Mouse (Mus musculus): ENCODE measurements around the gene Lrrfip2.
A peak's percentile ranks its signal among the peaks of the same experiment; 100 is the strongest.

Lrrfip2 gene

DNA sequence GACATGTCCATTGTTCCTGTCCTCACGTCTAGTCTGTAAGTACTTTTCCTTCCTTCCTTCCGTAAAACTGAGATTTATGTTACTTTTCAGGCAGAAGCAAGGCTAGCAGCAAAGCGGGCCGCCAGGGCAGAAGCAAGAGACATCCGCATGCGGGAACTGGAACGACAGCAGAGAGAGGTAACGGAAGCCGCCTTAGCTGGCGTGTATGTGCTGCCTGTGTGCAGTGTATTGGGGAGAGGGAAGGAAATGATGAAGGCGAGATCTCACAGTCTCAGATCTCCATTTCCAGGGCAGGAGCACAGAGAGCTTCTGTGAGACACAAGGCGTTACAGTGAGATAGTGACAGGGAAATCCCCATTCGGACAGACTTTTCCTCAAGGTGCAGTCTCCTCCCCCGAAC is 43.8 kb downstream of the Lrrfip2 start:
- no peak for DNase-seq (ENCODE audit: low spot score in 2 of 2)

DNA sequence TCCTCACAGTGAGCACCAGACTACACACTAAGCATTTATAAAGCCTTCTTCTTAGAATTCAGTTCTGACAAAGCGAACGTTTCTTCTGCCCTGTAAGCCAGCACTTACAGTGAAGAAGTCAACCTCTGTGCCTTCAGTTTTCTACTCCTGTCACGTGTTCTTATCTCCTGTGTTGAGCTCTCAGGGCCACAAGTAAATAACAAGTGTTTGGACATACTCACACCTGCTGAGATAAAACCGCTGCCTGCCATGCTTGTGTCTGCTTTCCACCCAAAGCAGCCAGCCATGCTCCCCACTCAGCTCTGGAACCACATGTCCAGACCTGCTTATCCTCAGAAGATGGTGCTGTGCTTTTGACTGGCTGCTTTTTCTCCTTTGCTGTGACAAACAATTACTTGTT is 49.2 kb downstream of the Lrrfip2 start:
- no peak for DNase-seq (ENCODE audit: low spot score in 2 of 2)

DNA sequence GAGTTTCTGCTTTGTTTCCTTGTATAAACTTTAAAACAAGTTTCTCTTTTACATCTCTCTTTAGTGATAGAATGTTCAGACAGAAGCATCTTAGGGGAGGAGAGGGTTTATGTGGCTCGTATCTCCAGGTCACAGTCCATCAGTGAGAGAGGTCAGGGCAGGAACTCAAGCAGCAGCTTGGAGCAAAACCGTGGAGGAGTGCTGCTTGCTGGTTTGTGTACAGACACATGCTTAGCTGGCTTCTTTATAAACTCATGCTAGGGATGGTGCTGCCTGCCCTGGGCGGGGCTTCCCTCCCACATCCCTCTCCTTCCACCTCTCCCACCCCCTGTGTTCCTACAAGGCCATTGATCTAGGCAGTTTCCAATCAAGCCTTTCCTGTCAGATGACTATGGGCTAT is 53.0 kb downstream of the Lrrfip2 start:
- DNase-seq (ENCODE audit: low spot score in 2 of 2): no peak

DNA sequence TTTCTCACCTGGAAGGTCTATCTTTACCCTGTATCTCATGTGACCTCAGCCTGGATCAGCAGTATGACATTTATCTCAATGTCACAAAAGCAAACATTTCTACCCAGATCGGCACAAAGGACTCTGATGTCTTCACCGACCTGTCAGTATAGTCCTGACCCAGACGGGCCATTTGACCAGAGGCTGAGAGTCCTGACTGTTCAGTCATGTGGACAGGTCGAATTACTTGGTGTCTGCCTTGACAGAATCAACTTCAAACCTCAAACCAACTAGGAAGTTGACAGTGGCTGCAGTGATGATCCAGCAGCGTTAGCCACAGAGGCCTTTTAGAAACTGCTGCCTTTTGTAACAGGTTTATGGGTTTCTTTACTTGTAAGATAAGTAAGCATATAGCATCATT is 56.7 kb downstream of the Lrrfip2 start:
- DNase-seq (ENCODE audit: low spot score in 2 of 2): no peak

DNA sequence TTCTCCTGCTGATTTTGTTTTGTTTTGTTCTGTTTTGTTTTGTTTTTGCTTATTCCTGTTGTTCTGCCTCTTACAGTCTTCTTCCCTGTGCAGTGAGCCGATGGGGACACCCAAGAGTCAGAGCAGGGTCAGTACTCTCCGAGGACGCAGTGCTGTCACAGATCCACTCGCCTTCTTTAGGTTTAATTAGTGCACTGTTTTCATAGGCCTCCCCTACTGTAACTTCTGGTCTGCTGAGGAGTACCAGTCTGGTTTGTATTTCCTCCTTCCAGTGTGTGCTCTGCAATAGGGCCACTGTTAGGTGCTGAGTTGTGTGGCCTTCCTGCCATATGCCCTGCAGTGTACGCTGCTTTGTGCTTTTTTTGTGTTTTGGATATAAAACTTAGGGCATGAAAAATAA is 61.6 kb downstream of the Lrrfip2 start:
- no peak for DNase-seq (ENCODE audit: low spot score in 2 of 2)

DNA sequence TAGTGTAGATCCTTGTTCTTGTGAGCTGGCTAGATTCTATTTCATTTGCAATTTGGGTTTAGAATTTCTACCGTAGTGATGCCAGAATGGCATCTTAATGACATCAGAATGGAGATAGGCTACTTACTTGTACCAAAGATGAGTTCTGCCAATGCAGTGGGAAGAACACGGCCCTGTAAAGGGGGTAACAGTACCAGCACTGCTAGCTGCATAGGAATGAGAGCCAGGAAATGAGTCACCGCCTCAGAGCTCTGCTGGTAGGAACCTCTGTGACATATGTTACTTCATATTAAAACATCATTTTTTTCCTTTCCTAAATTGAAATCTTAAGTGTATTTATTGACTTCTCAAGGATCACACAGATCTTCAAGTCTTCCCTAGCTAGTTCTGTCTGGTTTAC is 64.8 kb downstream of the Lrrfip2 start:
- DNase-seq (ENCODE audit: low spot score in 2 of 2): no peak

DNA sequence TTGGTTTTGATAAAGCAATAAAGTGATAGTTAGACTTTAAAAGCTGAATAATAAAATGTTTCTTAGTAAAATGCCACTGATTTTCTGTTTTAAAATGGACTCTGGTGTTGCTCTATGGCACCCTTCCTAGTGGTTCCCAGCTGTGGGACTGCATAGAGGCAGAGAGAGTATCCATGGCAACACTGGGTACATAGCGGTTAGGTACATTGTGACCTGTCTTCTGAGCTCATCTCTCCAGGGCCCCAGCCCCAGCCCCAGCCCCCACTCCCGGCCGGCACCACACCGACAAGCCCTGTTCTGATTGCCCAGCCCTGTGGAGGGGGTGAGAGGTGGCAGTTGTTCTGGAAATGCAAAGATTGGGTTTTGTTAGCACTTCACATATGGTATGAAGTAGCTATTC is 67.5 kb downstream of the Lrrfip2 start:
- no peak for DNase-seq (ENCODE audit: low spot score in 2 of 2)

DNA sequence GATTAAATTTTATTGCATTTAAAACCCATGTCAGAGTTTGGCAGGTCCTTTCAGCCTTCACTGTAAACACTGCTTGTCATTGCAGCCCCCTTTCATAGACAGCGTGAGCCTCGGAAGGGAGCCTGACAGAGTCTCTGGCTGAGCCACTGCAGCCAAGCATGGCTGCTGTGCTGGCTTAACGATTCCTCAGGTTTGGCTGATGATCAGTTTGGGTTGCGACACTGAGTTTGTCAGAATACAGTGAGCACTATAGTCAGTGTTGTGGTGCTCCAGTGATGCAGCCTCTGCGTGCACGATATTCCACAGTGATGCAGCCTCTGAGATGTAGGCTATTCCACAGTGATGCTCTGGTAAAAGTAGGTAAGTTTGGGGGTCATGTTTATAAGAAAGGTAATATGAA is 69.5 kb downstream of the Lrrfip2 start:
- DNase-seq (ENCODE audit: low spot score in 2 of 2): no peak

DNA sequence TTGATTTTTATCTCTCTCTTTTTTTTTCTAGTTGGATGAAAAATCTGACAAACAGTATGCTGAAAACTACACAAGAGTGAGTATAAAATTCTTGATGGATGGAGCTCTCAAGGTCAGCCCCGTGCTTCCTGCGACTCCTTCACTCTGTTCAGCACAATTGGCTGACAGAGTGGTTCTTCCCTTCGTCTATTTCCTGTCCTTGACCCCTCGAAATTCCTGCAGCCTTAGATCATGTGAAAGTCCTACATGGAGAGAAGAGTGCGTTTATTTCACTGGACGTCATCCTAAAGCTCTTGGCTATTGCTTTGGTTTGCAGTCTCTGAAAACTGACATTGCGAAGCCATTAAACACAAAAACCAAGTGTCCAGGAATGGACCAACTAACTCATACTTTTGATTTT is 71.3 kb downstream of the Lrrfip2 start:
- peak; percentile 25 to 30 for DNase-seq (ENCODE audit: low spot score in 2 of 2)

DNA sequence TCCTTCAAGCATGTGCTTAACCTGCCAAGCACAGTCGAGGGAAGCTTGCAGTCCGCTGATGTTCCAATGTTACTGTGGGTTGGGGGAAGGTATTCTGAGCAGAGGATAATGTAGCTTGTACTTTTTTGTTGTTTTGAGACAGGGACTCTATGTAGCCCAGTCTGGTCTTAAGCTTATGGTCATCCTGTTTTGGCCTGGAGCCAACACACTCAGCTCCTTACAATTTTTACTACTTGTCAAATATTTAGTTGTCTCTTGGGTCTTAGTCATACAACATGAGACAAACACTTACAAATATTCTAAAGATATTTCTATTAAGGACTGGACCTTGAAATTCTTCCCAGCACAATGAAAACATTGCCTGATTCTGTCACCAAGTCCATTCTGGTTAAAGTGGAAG is 75.8 kb downstream of the Lrrfip2 start:
- DNase-seq (ENCODE audit: low spot score in 2 of 2): no peak

DNA sequence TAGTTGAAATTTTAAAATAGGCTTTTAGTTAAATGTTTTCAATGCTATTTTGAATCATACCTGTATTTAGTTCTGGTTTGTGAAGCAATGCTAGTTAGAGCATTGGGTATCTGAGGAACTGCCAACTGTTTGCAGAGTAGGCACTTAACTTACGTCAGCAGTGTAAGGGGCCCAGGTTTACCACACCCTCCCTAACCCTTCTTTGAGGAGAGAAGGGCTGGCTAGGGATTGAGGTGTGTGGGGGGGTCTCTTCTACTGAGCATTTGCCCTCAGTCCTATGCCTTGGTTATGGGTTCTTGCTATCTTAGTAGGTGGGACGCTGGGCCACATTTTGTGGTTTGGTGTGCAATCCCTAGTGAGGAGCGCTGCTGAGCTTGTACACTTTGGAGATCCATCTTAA is 79.7 kb downstream of the Lrrfip2 start:
- DNase-seq (ENCODE audit: low spot score in 2 of 2): no peak

DNA sequence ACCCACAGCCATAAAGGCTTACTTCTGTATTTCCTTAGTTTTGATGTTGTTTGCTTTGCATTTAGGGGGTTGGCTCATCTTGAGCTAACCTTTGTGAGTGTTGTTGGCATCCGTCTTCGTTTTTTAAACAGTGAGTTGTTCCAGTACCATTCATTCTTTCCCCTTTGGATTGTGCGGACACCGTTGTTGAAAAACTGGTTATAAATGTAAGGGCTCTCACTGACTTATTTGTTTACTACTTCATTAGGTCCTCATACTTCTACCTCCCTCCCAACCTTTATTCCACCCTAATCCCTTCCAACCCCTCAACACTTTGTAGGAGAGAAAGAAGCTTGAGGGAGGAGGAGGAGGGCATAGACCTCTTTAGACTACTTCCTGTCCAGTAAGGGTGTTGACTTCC is 80.3 kb downstream of the Lrrfip2 start:
- no peak for DNase-seq (ENCODE audit: low spot score in 2 of 2)

DNA sequence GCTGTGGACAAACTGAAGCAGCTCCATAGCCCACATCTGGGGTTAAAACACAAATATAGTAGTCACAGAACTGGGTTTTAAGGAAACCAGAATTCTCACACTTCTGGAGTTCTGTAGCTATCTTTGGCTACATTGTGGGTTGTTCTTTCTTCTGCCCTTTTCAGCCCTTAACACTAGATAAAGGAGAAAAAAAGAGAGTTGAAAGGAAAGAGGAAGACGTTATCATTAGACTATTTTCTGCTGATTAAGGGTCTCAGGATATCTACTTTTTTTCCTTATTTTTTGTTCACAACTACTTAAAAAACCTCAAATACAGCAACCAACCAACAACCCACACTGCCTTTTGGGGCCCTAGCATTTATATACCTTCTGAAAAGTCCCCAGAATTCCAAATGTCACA is 80.9 kb downstream of the Lrrfip2 start:
- DNase-seq (ENCODE audit: low spot score in 2 of 2): no peak

DNA sequence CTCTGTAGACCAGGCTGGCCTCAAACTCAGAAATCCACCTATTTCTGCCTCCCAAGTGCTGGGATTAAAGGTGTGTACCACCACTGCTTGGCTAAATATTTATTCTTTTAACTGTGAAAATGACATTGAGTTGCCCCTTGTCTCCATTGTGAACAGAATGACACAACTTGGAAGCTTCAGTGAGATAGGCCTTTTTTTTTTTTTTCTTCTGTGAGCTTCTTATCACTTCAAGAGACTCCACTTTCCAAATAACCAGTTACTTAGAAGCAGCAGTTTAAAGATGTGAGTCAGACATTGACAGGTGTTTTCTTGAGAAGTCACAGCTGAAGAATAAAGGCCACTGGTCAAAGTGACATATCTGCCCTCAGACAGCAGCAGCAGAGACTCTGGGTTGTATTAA is 82.8 kb downstream of the Lrrfip2 start:
- no peak for DNase-seq (ENCODE audit: low spot score in 2 of 2)

DNA sequence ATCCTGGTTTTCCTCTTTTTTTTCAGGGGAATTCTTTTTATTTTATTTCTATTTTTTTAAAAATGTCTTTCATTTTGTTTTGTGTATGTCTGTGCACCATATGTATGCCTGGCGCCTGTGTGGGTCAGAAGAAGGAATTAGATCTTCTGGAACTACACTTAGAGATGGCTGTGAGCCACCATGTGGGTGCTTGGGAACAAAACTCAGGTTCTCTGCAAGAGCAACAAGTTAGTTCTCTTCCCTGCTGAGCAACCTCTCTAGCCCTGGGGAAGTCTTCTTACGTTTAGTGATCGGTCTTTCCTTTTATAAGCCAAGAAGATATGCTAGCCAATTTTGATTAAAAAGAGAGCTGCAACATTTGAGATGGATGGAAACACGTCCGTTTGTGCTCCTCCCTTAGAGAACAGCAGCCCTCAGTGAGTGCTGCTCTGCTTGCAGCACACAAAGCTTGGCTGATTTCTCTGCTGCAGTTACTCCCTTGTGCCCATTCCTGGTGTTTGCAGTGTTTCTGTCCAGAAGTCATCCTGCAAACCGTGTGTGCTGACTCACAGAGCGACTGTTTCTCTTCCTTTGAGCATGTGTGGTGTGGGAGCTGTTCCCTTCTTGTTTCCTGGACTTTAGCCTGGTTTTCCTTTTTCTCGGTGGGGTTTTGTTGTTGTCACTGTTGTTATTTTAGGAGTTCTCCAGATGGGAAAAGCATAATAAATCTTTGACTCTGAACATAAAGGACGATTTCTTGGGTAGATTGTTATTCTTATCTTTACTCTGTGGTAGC is 87.4 kb downstream of the Lrrfip2 start:
- DNase-seq (ENCODE audit: low spot score in 2 of 2): peak; percentile 35 to 43

DNA sequence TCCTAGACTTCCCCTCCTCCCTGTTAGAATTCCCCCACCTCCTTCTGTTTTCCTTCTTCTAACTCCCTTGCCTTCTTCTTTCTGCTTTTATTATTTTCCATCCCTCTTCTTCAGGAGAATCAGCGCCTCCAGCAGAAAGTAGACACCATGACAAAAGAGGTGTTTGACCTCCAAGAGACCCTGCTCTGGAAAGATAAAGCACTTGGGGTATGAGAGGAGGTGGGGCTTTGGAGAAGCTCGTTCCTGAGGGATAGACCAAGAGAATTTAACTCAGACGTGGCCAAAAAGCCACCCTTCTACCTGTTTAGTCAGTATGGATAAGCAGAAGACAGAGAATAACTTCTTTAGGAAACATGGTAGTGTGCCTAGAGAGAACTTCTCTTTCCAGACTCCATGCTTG is 90.3 kb downstream of the Lrrfip2 start:
- no peak for DNase-seq (ENCODE audit: low spot score in 2 of 2)

DNA sequence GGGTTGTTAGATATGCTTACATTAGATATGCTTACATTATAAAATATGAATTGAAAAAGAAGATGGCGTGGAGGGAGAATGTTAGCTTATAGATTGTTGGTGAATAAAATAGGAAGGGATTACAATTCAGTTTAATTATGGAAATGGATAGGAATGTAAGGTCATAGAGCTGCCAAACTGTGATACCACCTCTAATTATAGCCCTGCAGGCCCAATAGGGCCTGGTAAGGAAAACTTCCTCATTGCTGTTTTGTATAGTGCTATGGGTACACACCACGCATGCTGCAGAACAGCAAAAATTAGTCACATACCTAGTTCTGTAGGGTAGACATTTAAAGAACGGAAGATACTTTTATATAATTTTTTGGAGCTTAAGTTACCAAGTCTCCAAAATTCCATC is 90.8 kb downstream of the Lrrfip2 start:
- no peak for DNase-seq (ENCODE audit: low spot score in 2 of 2)

DNA sequence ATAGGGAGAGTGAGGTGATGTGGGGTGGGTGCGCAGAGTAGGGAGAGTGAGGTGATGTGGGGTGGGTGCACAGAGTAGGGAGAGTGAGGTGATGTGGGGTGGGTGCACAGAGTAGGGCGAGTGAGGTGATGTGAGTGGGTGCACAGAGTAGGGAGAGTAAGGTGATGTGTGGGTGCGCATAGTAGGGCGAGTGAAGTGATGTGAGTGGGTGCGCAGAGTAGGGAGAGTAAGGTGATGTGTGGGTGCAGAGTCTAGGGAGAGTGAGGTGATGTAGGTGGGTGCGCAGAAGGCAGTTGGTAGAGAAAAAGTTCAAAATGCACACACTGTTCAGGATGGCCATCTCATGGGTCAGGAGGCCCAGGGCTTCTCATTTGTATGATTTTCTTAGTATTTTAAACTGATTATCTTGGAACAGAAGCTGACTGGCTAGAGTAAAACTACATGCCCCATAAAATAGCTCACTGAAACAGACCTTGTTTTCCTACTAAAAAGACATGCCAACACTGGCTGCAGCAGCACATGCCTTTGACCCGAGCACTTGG is 91.8 kb downstream of the Lrrfip2 start:
- DNase-seq (ENCODE audit: low spot score in 2 of 2): no peak

DNA sequence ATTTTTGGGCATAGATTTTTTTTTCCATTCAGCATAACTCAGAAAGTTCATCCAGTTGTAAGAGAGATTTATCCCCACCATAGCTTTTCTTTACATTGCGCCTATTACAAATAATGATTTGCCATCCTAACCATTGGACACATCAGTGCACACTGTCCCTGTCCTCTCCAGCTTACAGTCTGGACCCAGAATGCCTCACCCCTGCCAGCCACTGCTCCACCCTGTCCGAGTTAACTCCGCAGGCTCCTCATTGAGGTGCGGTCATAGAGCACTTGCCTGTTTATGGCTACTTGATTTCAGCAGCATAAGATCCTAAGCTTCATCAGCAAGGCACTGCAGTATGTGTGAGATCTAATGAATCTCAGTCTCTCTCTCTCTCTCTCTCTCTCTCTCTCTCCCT is 93.0 kb downstream of the Lrrfip2 start:
- no peak for DNase-seq (ENCODE audit: low spot score in 2 of 2)

DNA sequence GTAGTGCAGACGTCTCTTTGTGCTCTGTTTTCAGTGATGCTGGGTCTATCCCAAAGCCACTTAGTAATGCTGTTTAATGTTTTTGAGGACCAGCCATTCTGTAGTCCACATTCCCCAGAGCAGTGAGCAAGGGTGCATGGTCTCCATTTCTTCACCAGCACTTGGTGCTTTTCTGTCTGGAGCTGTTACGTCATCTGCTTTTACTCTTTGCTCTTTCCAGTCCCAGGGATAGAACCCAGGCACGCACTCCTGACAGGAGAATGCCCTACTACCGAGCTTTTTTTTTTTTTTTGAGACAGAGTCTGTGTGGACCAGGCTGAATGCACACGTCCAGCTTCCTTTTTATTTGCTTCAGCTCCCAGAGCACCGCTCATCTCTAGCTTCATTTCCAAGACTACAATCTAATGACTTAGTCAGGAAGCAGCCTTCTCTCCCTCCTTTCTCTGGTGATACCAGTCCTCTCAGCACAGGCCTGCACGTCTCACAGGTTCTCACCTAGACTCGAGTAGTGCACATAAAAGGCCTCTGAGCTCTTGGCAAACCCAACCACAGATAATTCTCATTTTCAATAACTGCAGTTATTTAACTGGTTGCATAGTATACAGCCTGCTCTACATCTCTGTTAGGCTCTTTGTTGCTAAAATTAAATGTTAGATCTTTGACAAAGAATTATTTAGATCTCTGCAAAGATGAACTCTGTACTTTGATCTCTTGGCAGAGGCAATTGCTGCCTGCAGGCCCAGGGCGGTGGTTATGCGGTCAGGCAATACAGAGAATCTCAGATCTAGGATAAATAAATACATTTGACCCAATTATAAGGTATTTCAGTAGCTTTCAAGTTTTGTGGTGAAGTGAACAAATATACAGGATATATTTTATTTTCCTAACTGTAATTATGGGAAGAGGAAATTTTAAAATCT is 94.0 kb downstream of the Lrrfip2 start:
- no peak for DNase-seq (ENCODE audit: low spot score in 2 of 2)

DNA sequence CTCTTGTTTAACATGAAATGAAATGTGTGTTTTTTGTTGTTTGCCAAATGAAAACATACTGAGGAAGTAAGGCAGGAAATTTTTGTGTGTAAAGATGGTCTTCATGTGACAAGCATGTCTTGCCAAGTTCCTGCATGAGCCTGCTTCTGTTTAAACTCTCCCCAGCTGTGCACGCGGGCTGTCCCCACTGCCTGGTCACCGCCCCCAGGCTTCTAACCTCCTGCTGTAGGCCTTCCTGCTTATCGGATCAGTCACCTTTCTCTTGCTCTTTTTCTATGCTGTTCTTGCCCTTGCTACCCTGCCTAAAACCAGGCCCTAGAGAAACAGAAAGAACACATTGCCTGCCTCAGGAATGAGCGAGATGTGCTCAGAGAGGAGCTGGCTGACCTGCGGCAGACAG is 96.1 kb downstream of the Lrrfip2 start:
- peak; percentile 12 to 20 for DNase-seq (ENCODE audit: low spot score in 2 of 2)

DNA sequence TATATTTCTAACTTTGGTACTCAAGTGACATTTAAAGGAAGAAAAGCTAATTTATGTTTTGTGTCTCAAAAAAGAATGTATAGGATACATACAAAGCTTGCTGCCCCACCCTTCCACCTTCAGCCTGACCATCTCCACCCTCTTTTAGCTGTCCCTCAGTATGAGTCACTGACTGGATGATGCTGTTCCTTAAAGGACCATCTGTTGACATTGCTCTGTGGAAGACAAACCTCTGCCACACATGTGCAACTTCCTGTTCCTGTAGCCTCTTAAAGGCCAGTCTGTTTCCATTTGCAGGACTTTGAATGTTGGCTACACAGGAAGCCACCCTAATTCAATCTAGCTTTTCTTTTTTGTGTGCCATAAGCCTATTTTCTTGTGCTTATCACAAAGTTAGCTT is 99.0 kb downstream of the Lrrfip2 start:
- DNase-seq (ENCODE audit: low spot score in 2 of 2): no peak

DNA sequence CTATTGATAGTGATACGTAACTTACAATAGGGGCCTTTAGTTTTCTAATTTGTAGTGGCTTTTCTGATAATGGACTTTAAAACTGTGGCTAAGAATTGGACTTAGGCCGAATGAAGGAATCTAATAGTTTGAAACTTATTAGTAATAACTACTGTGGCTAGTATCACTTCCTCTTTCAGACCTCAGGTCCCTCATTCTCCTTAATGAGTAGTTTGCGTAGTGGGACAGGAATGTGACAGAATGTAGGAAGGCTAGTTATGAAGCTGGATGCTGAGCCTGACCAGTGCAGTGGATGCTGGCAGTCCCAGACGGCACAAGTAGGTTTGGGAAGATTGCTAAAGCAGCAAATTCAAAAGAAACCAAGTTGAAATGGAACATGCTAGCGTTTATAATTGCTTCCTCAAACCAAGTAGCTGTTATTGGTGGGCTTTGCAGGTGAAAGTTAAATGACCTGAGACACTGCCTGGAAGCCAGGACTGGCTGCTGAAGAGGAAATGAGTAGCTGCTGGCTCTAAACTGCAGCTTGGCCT is 103.2 kb downstream of the Lrrfip2 start:
- DNase-seq (ENCODE audit: low spot score in 2 of 2): no peak

All from heart, adult 9 months (tissue).